Mouse (Mus musculus): Measurements from ENCODE around the gene Ldlrap1. TPM values are rescaled to one million over a fixed set of nuclear protein-coding genes. Genes with fewer than 3 reads are reported as not detected.

Ldlrap1 gene
- total and polyA plus RNA-seq, 3 experiments = 1.4 to 3.7 (median 2.2) TPM

DNA sequence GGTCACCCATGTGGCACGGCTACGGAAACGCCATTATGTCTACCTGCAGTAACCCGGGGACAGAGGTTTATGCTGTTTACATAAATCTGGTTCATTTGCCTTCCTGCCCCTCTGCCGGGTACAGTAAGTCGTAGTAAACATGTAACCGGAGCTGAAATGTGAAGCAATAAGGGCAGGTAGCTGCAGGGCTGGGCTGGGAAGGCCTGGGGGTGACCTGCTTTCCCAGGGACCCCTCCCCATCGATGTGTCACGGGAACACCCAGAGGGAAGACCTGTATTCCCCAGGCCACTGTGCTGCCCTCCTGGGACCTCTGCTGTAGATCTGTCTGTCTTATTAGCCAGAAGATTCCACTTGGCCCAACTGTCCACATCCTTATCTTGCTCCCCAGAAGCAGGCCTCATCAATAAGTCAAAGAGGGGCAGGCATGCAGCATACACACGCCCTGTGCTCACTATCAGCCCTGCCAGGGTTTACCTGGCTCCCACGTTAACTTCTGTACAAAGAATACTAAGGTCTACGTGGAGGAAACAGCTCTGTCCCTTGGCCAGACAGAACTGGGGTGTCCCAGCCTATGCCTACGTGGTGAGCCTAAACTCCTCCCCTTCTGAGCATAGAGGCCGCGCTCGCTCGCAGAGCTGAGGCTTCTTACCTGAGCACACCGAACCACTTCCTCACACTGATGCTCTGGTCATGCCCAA is 16.0 kb downstream of the Ldlrap1 start:
- H3K4me2 ChIP-seq (ENCODE audit: insufficient read depth, low read depth, poor library complexity, severe bottlenecking) = no peak overlapping the region
- no peaks in the 10 kb centered on the region for H3K27me3 ChIP-seq (replicated peaks)
- H3K9ac ChIP-seq (ENCODE audit: insufficient read depth, low read depth) = no peak overlapping the region
- peaks cover 0 to 28% of the 10 kb centered on the region in 2 experiments for H3K36me3 ChIP-seq (replicated peaks in 1 of 2; ENCODE audit: control insufficient read depth in 1 of 2, insufficient read depth in 1 of 2, low read length in 1 of 2)
- H3K27ac ChIP-seq (ENCODE audit: insufficient read depth, low read depth) = no peak overlapping the region
- peaks cover 5 to 41% of the 10 kb centered on the region in 2 experiments; a peak in 3 of 4 replicates for H3K4me1 ChIP-seq (ENCODE audit: control insufficient read depth in 1 of 2, insufficient read depth in 2 of 2)
- in situ Hi-C loops (cut with MboI; ENCODE audit: low pct_ligation_motif_present, low pct_unique_long_range_greater_than_20kb, low sequenced_read_pairs) (no loop called here), dilution Hi-C loops (cut with MboI; ENCODE audit: extremely low pct_ligation_motif_present, extremely low pct_unique_long_range_greater_than_20kb, low sequenced_read_pairs) (no loop called here)
- H3K4me3 ChIP-seq (replicated peaks in 1 of 3; ENCODE audit: low read depth in 2 of 3, low read length in 2 of 3, poor library complexity in 1 of 3) = no peak overlapping the region
- no peaks in the 10 kb centered on the region for H3K79me2 ChIP-seq (replicated peaks; ENCODE audit: control insufficient read depth, extremely low read depth, insufficient read depth, poor library complexity, severe bottlenecking)
- H3K9me3 ChIP-seq (replicated peaks; ENCODE audit: low read length) = no peaks in the 10 kb centered on the region
- no peak for TF ChIP-seq EP300 (IDR thresholded peaks at IDR 0.05; ENCODE audit: low read length)
- no peak for TF ChIP-seq CHD1 (IDR thresholded peaks at IDR 0.05; ENCODE audit: low read depth, low read length)
- DNase-seq (ENCODE audit: extremely low read depth) = peak; percentile 23

- in situ Hi-C loops (cut with MboI; ENCODE audit: low pct_ligation_motif_present, low pct_unique_long_range_greater_than_20kb, low sequenced_read_pairs) (no loop called here), dilution Hi-C loops (cut with MboI; ENCODE audit: extremely low pct_ligation_motif_present, extremely low pct_unique_long_range_greater_than_20kb, low sequenced_read_pairs) (no loop called here)
- H3K9ac ChIP-seq (ENCODE audit: insufficient read depth, low read depth) = no peak overlapping the region
- no peaks in the 10 kb centered on the region for H3K27me3 ChIP-seq (replicated peaks)
- no peak for DNase-seq (ENCODE audit: extremely low read depth)
- TF ChIP-seq TCF12 (IDR thresholded peaks at IDR 0.05; ENCODE audit: low read depth, low read length) = no peak
- no peak for TF ChIP-seq POLR2A (IDR thresholded peaks at IDR 0.05; ENCODE audit: low read depth, low read length)
- TF ChIP-seq RAD21 (IDR thresholded peaks at IDR 0.05; ENCODE audit: low read depth, low read length) = no peak
- no peak for TF ChIP-seq SMC3 (IDR thresholded peaks at IDR 0.05; ENCODE audit: low read depth, low read length)
- no peak for TF ChIP-seq E2F4 (IDR thresholded peaks at IDR 0.05; ENCODE audit: insufficient replicate concordance, low read depth, low read length)
- TF ChIP-seq CHD1 (IDR thresholded peaks at IDR 0.05; ENCODE audit: low read depth, low read length) = no peak
- TF ChIP-seq ZMIZ1 (IDR thresholded peaks at IDR 0.05; ENCODE audit: low read depth, low read length) = no peak
- no peak for TF ChIP-seq ETS1 (conservative IDR thresholded peaks at IDR 0.05; ENCODE audit: low read depth, low read length)
- no peak overlapping the region for H3K4me3 ChIP-seq (replicated peaks in 1 of 3; ENCODE audit: low read depth in 2 of 3, low read length in 2 of 3, poor library complexity in 1 of 3)
- H3K27ac ChIP-seq (ENCODE audit: insufficient read depth, low read depth) = no peak overlapping the region
- no peaks in the 10 kb centered on the region for H3K9me3 ChIP-seq (replicated peaks; ENCODE audit: low read length)
- H3K79me2 ChIP-seq (replicated peaks; ENCODE audit: control insufficient read depth, extremely low read depth, insufficient read depth, poor library complexity, severe bottlenecking) = no peaks in the 10 kb centered on the region
- H3K4me1 ChIP-seq (ENCODE audit: control insufficient read depth in 1 of 2, insufficient read depth in 2 of 2) = peaks cover 5 to 44% of the 10 kb centered on the region in 2 experiments; a peak in 3 of 4 replicates
- no peak overlapping the region for H3K4me2 ChIP-seq (ENCODE audit: insufficient read depth, low read depth, poor library complexity, severe bottlenecking)
- peaks cover 0 to 33% of the 10 kb centered on the region in 2 experiments for H3K36me3 ChIP-seq (replicated peaks in 1 of 2; ENCODE audit: control insufficient read depth in 1 of 2, insufficient read depth in 1 of 2, low read length in 1 of 2)
Observed at GRCm38 (mm10) chr4:134750825-134751224, 17.0 kb downstream of the Ldlrap1 start.

- TF ChIP-seq POLR2A (IDR thresholded peaks at IDR 0.05; ENCODE audit: low read depth, low read length) = no peak
- TF ChIP-seq TBP (conservative IDR thresholded peaks at IDR 0.05; ENCODE audit: low read depth, low read length) = no peak
- TF ChIP-seq MXI1 (IDR thresholded peaks at IDR 0.05; ENCODE audit: low read depth, low read length) = no peak
- TF ChIP-seq USF1 (IDR thresholded peaks at IDR 0.05; ENCODE audit: low read depth, low read length) = no peak
- Histone ChIP-seq H3K9ac (ENCODE audit: insufficient read depth, low read depth) (no peak overlapping the region), H3K36me3 (replicated peaks in 1 of 2; ENCODE audit: control insufficient read depth in 1 of 2, insufficient read depth in 1 of 2, low read length in 1 of 2) (peaks cover 0 to 34% of the 10 kb centered on the region in 2 experiments), H3K79me2 (replicated peaks; ENCODE audit: control insufficient read depth, extremely low read depth, insufficient read depth, poor library complexity, severe bottlenecking) (no peaks in the 10 kb centered on the region), H3K4me3 (replicated peaks in 1 of 3; ENCODE audit: low read depth in 2 of 3, low read length in 2 of 3, poor library complexity in 1 of 3) (no peak overlapping the region), H3K9me3 (replicated peaks; ENCODE audit: low read length) (no peaks in the 10 kb centered on the region), H3K27ac (ENCODE audit: insufficient read depth, low read depth) (no peak overlapping the region), H3K4me1 (ENCODE audit: control insufficient read depth in 1 of 2, insufficient read depth in 2 of 2) (peaks cover 7 to 47% of the 10 kb centered on the region in 2 experiments; a peak in 3 of 4 replicates), H3K27me3 (replicated peaks) (no peaks in the 10 kb centered on the region), H3K4me2 (ENCODE audit: insufficient read depth, low read depth, poor library complexity, severe bottlenecking) (no peak overlapping the region)
- no peak for DNase-seq (ENCODE audit: extremely low read depth)
- dilution Hi-C loops (cut with MboI; ENCODE audit: extremely low pct_ligation_motif_present, extremely low pct_unique_long_range_greater_than_20kb, low sequenced_read_pairs) = no loop called here
- in situ Hi-C loops (cut with MboI; ENCODE audit: low pct_ligation_motif_present, low pct_unique_long_range_greater_than_20kb, low sequenced_read_pairs) = no loop called here
Observed at GRCm38 (mm10) chr4:134750263-134750662, 17.6 kb downstream of the Ldlrap1 start.

Measured in CH12.LX (cell line).